Mouse (Mus musculus) gonadal fat pad, adult 2 months (tissue): ENCODE measurements around the gene Eif3d. TPM values are rescaled to one million over a fixed set of nuclear protein-coding genes. Genes with fewer than 3 reads are reported as not detected.
"Not testable (repeated sequence)": the region's sequence is repeated elsewhere in the genome, so short reads cannot be mapped to it uniquely, and the experiment has no call there.

Experiments
- DNase-seq: peaks from one replicate; pipeline ENCODE4 v3.0.0-alpha.2; 2012; ENCODE audit warnings: low read depth
- polyA plus RNA-seq: library from polyadenylated mRNA; depleted of rRNA; stranded (reverse); fragments of >200 nt; gene quantifications from 2 replicates; pipeline ENCODE4 v1.2.3, GENCODE M21; 2012; rRNA removed

Eif3d gene
- 117 and 127 TPM in 2 replicates for polyA plus RNA-seq

GRCm38 (mm10) chr15:77970470-77971292 is at the start of gene Eif3d:
Eif3d (minus strand) TSS chr15:77970813.
- DNase-seq = peak; percentile 54

- DNase-seq = no peak
Measured at GRCm38 (mm10) chr15:78014046-78014445, 43.4 kb upstream of the Eif3d start.

- not testable (repeated sequence) for DNase-seq
Measured at GRCm38 (mm10) chr15:78008206-78008605, 37.6 kb upstream of the Eif3d start.

- DNase-seq = no peak
Measured at GRCm38 (mm10) chr15:78003929-78004328, 33.3 kb upstream of the Eif3d start.

- DNase-seq = no peak
Measured at GRCm38 (mm10) chr15:78001400-78001799, 30.8 kb upstream of the Eif3d start.

GRCm38 (mm10) chr15:77988541-77988940 is 17.9 kb upstream of the Eif3d start:
- DNase-seq = no peak

GRCm38 (mm10) chr15:77983391-77983790 is 12.8 kb upstream of the Eif3d start:
- no peak for DNase-seq

- no peak for DNase-seq
Measured at GRCm38 (mm10) chr15:77982195-77982939, 11.8 kb upstream of the Eif3d start.

GRCm38 (mm10) chr15:77981181-77981680 is 10.6 kb upstream of the Eif3d start:
- no peak for DNase-seq

- DNase-seq = no peak
Measured at GRCm38 (mm10) chr15:77979427-77979865, 8.8 kb upstream of the Eif3d start.

GRCm38 (mm10) chr15:77977663-77978062 is 7.0 kb upstream of the Eif3d start:
- DNase-seq = no peak

- no peak for DNase-seq
Measured at GRCm38 (mm10) chr15:77974165-77974841, 3.7 kb upstream of the Eif3d start.

GRCm38 (mm10) chr15:77969940-77970469 is 608 bp downstream of the Eif3d start:
- DNase-seq = no peak

GRCm38 (mm10) chr15:77965117-77965528 is 5.5 kb downstream of the Eif3d start:
- no peak for DNase-seq

- no peak for DNase-seq
Measured at GRCm38 (mm10) chr15:77962447-77962846, 8.2 kb downstream of the Eif3d start.

GRCm38 (mm10) chr15:77960693-77961092 is 9.9 kb downstream of the Eif3d start:
- no peak for DNase-seq

- DNase-seq = no peak
Measured at GRCm38 (mm10) chr15:77958071-77958470, 12.5 kb downstream of the Eif3d start.

GRCm38 (mm10) chr15:77957625-77958024 is 13.0 kb downstream of the Eif3d start:
- no peak for DNase-seq

- no peak for DNase-seq
Measured at GRCm38 (mm10) chr15:77956404-77956901, 14.2 kb downstream of the Eif3d start, which contains the start of gene Foxred2. Foxred2 (minus strand) TSS chr15:77956722.

- no peak for DNase-seq
Measured at GRCm38 (mm10) chr15:77955440-77956403, 14.9 kb downstream of the Eif3d start.
